Mouse (Mus musculus) hindbrain, postnatal 0 days (tissue): Measurements from ENCODE around the gene Prokr1. TPM values are rescaled to one million over a fixed set of nuclear protein-coding genes. Genes with fewer than 3 reads are reported as not detected.
"Not testable (repeated sequence)": the region's sequence is repeated elsewhere in the genome, so short reads cannot be mapped to it uniquely, and the experiment has no call there.

Experiments
- ATAC-seq: fragments of 200-750 bp; cut with Nextera tagmentation; 2 replicates; pipeline ENCODE4 v1.8.0; 2017; ENCODE audit warnings: mild to moderate bottlenecking, moderate TSS enrichment, moderate library complexity
- DNase-seq: peaks from one replicate; pipeline ENCODE4 v3.0.0-alpha.2; 2015; ENCODE audit warnings: low spot score
- H3K27ac ChIP-seq: fragments of 300-500 bp; sonication (generic); 2 replicates; pipeline ENCODE4 v1.5.1; 2014; ENCODE audit warnings: mild to moderate bottlenecking
- H3K27me3 ChIP-seq: fragments of 300-500 bp; sonication (generic); 2 replicates; pipeline ENCODE4 v1.6.1; 2014; ENCODE audit warnings: low read length, mixed read lengths; ENCODE audit not compliant: insufficient read depth
- H3K36me3 ChIP-seq: fragments of 300-500 bp; sonication (generic); 2 replicates; pipeline ENCODE4 v1.6.1; 2014; ENCODE audit warnings: low read length, mixed read lengths; ENCODE audit not compliant: insufficient read depth
- H3K4me1 ChIP-seq: fragments of 300-500 bp; sonication (generic); 2 replicates; pipeline ENCODE4 v1.6.1; 2014; ENCODE audit warnings: antibody characterized with exemption, low read length, mixed read lengths; ENCODE audit not compliant: insufficient read depth
- H3K4me2 ChIP-seq: fragments of 300-500 bp; sonication (generic); 2 replicates; pipeline ENCODE4 v1.6.1; 2014; ENCODE audit warnings: low read depth, mild to moderate bottlenecking, low read length, moderate library complexity, mixed read lengths
- H3K4me3 ChIP-seq: fragments of 300-500 bp; sonication (generic); 2 replicates; pipeline ENCODE4 v1.5.1; 2014; ENCODE audit warnings: low read length
- H3K9ac ChIP-seq: fragments of 300-500 bp; sonication (generic); replicated peaks from 2 replicates; pipeline ENCODE4 v1.6.1; 2014; ENCODE audit warnings: mild to moderate bottlenecking, low read length, moderate library complexity, mixed read lengths
- H3K9me3 ChIP-seq: fragments of 300-500 bp; sonication (generic); 2 replicates; pipeline ENCODE4 v1.6.1; 2016; ENCODE audit warnings: low read length, mixed read lengths
- CTCF ChIP-seq: IDR thresholded peaks from 2 replicates; pipeline ENCODE4 v1.5.1; 2016; ENCODE audit warnings: antibody characterized with exemption, control low read depth, low read depth
- WGBS: fragments of 180-500 bp; shearing (Covaris S2); extraction: QIAGEN DNeasy Blood & Tissue Kit; methylation state at CpG from one replicate; pipeline ENCODE4 v1.1.7; 2014; 5-methylcytosine and 5-hydroxymethylcytosine counted together
- polyA plus RNA-seq: library from polyadenylated mRNA; unstranded; fragments of >200 nt; fragmentation: Nextera tagmentation; extraction: Ambion mirVana; gene quantifications from 2 replicates; pipeline ENCODE4 v1.2.1, GENCODE M21; 2015
- total RNA-seq: library from RNA; depleted of rRNA; stranded (reverse); fragments of >200 nt; gene quantifications from 2 replicates; pipeline ENCODE4 v1.2.3, GENCODE M21; 2014

Prokr1 gene
- total and polyA plus RNA-seq, 2 experiments from 2014 or later = 1.0 to 4.5 TPM

DNA sequence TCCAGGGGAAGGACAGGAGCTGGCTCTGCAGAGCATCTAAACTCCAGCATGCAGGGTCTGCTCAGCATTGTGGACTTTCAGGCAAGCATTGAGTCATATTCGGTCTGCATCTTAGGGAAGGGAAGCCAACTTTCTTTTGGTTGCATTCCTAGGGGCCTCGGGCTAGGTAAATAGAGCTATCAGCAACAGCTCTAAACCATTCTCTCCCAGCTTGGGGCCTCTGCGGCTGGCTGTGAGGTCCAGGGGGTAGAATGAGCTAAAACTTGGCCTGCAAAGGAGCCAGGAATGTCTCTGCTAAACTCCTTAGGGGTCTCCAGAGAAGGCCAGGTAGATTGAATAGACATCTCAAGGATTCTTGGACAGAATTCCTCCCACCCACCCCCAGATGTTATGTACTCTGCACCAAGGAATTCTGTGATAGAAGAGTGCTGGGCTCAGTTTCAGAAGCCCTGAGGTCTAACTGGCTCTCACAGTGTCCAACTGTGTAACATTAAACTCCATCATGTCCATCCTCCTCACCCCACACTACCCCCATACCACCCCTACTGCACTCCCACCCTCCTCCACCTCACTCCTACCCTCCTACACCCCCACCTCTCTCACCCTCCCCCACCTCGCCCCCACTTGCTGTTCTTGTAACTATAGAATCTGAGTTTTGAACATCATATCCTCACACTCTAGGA lies 13.8 kb downstream of the Prokr1 start:
- Histone ChIP-seq H3K27me3 (no peaks in the 10 kb centered on the region), H3K4me3 (no peak overlapping the region), H3K27ac (no peak overlapping the region), H3K4me2 (no peak overlapping the region), H3K4me1 (no peaks in the 10 kb centered on the region), H3K9me3 (no peaks in the 10 kb centered on the region), H3K9ac (no peak overlapping the region), H3K36me3 (no peaks in the 10 kb centered on the region)
- 38% methylated on average over 4 of the region's 4 CpGs for WGBS
- ATAC-seq (no peak), DNase-seq (no peak)
- no peak for TF ChIP-seq CTCF

GRCm38 (mm10) chr6:87571863-87572262 lies 18.7 kb downstream of the Prokr1 start:
- not testable (repeated sequence) for H3K9me3 ChIP-seq, H3K36me3 ChIP-seq, H3K27ac ChIP-seq, H3K4me2 ChIP-seq, H3K27me3 ChIP-seq, DNase-seq, H3K4me3 ChIP-seq, H3K4me1 ChIP-seq, H3K9ac ChIP-seq, ATAC-seq

DNA sequence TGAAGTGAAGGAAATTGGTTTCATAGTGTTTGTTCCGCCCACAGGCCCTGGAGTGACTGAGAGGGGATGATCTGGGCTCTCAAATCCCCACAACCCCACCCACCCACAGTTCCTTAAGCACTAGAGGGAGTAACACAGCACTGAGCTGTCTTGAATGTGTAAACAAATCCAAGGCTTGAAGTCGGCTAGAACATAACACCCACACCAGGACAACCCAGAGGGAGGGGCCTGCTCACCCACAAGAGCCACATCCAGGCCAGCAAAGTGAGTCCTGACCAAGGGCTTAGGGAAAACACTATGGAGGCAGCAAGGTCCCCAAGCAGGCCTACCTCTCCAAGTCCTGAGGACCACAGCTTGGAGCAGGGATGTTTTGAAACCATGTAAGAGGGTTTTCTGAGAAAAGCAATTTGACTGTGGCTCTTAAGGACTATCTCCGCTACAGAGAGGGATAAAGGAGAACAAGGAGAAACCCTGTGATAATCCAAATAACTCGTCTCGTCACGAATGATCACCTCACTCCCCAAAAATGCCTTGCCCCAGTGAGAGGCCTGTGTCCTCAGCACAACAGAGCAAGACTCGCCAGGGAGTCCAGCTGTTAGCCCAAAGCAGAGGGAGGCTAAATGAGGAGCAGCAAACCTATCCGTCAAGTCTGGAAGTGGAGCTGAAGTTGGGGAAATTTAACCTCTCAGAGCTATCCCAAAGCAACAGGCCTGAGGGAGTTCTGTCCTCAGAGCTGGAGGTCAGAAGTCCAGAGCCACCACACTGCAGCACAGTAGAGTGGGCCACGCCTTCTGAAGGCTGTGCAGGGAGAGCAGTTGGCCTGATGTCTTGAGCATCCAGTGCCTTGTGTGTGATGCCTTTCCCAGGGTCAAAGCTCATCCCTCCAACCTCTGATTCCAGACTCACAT lies 22.6 kb downstream of the Prokr1 start:
- no peak for TF ChIP-seq CTCF
- Histone ChIP-seq H3K4me3 (no peak overlapping the region), H3K36me3 (no peaks in the 10 kb centered on the region), H3K9me3 (no peaks in the 10 kb centered on the region), H3K27ac (no peak overlapping the region), H3K4me1 (no peaks in the 10 kb centered on the region), H3K4me2 (no peak overlapping the region), H3K27me3 (no peaks in the 10 kb centered on the region), H3K9ac (no peak overlapping the region)
- WGBS = 64% methylated on average over 9 of the region's 9 CpGs
- DNase-seq = no peak
- ATAC-seq = no peak

DNA sequence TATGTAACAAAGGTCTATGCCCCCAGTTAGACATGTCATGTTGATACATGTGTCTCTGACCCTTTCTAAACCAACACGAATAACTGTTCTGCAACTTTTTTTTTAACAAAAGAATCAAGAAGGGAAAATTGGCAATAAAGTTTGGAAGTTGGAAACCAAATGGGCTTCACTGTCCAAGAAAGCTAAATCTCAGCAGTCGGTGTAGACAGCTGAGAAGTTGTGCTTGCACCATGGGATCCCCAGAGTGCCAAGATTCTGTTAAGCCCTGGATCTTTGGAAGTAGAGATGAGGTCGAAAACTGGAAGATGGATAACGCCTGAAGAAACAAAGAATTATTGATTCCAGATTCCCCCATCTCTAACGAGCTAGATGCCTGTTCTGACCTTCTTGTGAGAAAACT lies 25.4 kb downstream of the Prokr1 start:
- H3K27ac ChIP-seq = no peak overlapping the region
- WGBS = 75% methylated on average over 5 of the region's 5 CpGs
- H3K4me2 ChIP-seq = no peak overlapping the region
- ATAC-seq (no peak), DNase-seq (no peak)
- H3K9me3 ChIP-seq = no peaks in the 10 kb centered on the region
- H3K4me3 ChIP-seq = no peak overlapping the region
- no peaks in the 10 kb centered on the region for H3K4me1 ChIP-seq
- no peak for TF ChIP-seq CTCF
- no peaks in the 10 kb centered on the region for H3K27me3 ChIP-seq
- H3K9ac ChIP-seq = no peak overlapping the region
- H3K36me3 ChIP-seq = no peaks in the 10 kb centered on the region

DNA sequence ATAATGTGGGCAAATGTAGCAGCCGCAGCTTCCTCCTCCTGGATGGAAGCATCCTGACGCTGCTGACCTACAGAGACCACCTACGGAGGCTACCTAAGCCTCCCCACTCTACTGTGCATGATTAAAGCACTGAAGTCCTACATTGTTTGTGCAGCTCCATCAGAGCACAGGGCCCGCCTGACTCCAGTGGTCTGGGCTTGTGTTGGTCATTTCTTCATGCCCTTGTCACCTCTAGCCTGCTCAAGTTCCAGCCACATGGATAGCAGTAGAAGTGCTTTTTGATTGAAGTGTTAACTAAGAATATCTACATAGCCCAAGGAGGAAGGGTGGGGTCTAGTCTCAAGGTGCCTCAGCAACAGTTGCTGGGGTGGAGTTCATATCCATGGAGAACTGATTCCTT lies 26.2 kb downstream of the Prokr1 start:
- Histone ChIP-seq H3K36me3 (no peaks in the 10 kb centered on the region), H3K9me3 (no peaks in the 10 kb centered on the region), H3K27me3 (no peaks in the 10 kb centered on the region), H3K4me3 (no peak overlapping the region), H3K9ac (no peak overlapping the region), H3K27ac (no peak overlapping the region), H3K4me2 (no peak overlapping the region), H3K4me1 (no peaks in the 10 kb centered on the region)
- no peak for TF ChIP-seq CTCF
- whole genome bisulfite sequencing = 89% methylated on average over 4 of the region's 4 CpGs
- no peak for DNase-seq
- ATAC-seq = no peak

- Histone ChIP-seq H3K27ac (no peak overlapping the region), H3K9ac (no peak overlapping the region), H3K4me1 (no peaks in the 10 kb centered on the region), H3K27me3 (no peaks in the 10 kb centered on the region), H3K4me2 (no peak overlapping the region), H3K4me3 (no peak overlapping the region), H3K9me3 (no peaks in the 10 kb centered on the region), H3K36me3 (no peaks in the 10 kb centered on the region)
- ATAC-seq (no peak), DNase-seq (no peak)
- no peak for TF ChIP-seq CTCF
- 92% methylated on average over 3 of the region's 3 CpGs for WGBS
These were observed 36.8 kb downstream of the Prokr1 start for GRCm38 (mm10) chr6:87553724-87554123.
